Mouse (Mus musculus): ENCODE results near the gene Tmem18. TPM values are rescaled to one million over a fixed set of nuclear protein-coding genes. Genes with fewer than 3 reads are reported as not detected.

Gene Tmem18
- polyA plus RNA-seq, 1 experiment from 2014 or later = 32.2 TPM

- DNase-seq (ENCODE audit: low spot score) (peak; percentile 51), ATAC-seq (replicated peaks; ENCODE audit: low FRiP score) (no peak)
- Histone ChIP-seq H3K9me3 (ENCODE audit: control insufficient read depth, low read length) (no peaks in the 10 kb centered on the region), H3K4me2 (ENCODE audit: low read depth, low read length, severe bottlenecking) (no peak overlapping the region), H3K36me3 (ENCODE audit: control insufficient read depth, insufficient read depth, low read length) (no peaks in the 10 kb centered on the region), H3K4me1 (replicated peaks; ENCODE audit: control insufficient read depth, insufficient read depth, low read length) (no peaks in the 10 kb centered on the region), H3K9ac (ENCODE audit: low read length) (no peak overlapping the region), H3K27me3 (ENCODE audit: control insufficient read depth, insufficient read depth, low read length) (no peaks in the 10 kb centered on the region), H3K4me3 (ENCODE audit: low read depth, low read length) (no peak overlapping the region), H3K27ac (ENCODE audit: low read depth, low read length) (no peak overlapping the region)
- WGBS = 70% methylated on average over 8 of the region's 8 CpGs
These were observed 34.2 kb downstream of the Tmem18 start for GRCm38 (mm10) chr12:30618425-30618824.

GRCm38 (mm10) chr12:30628466-30628865, 44.2 kb downstream of the Tmem18 start:
- DNase-seq (ENCODE audit: low spot score) = no peak
- WGBS = 74% methylated on average over 5 of the region's 5 CpGs

GRCm38 (mm10) chr12:30634534-30634933, 50.3 kb downstream of the Tmem18 start:
- no peak overlapping the region for H3K9ac ChIP-seq (ENCODE audit: low read length)
- H3K4me2 ChIP-seq (ENCODE audit: low read depth, low read length, severe bottlenecking) = no peak overlapping the region
- no peaks in the 10 kb centered on the region for H3K4me1 ChIP-seq (replicated peaks; ENCODE audit: control insufficient read depth, insufficient read depth, low read length)
- no peaks in the 10 kb centered on the region for H3K9me3 ChIP-seq (ENCODE audit: control insufficient read depth, low read length)
- no peak overlapping the region for H3K27ac ChIP-seq (ENCODE audit: low read depth, low read length)
- H3K4me3 ChIP-seq (ENCODE audit: low read depth, low read length) = no peak overlapping the region
- no peaks in the 10 kb centered on the region for H3K27me3 ChIP-seq (ENCODE audit: control insufficient read depth, insufficient read depth, low read length)
- DNase-seq (ENCODE audit: low spot score) = no peak
- ATAC-seq (replicated peaks; ENCODE audit: low FRiP score) = no peak
- no peaks in the 10 kb centered on the region for H3K36me3 ChIP-seq (ENCODE audit: control insufficient read depth, insufficient read depth, low read length)

More at GRCm38 (mm10) chr12:30628466-30628865, 44.2 kb downstream of the Tmem18 start:
- no peaks in the 10 kb centered on the region for H3K36me3 ChIP-seq (ENCODE audit: control insufficient read depth, insufficient read depth, low read length)
- no peak for ATAC-seq (replicated peaks; ENCODE audit: low FRiP score)
- no peaks in the 10 kb centered on the region for H3K27me3 ChIP-seq (ENCODE audit: control insufficient read depth, insufficient read depth, low read length)
- H3K9me3 ChIP-seq (ENCODE audit: control insufficient read depth, low read length) = no peaks in the 10 kb centered on the region
- H3K4me1 ChIP-seq (replicated peaks; ENCODE audit: control insufficient read depth, insufficient read depth, low read length) = no peaks in the 10 kb centered on the region
- H3K9ac ChIP-seq (ENCODE audit: low read length) = no peak overlapping the region
- no peak overlapping the region for H3K4me3 ChIP-seq (ENCODE audit: low read depth, low read length)
- H3K4me2 ChIP-seq (ENCODE audit: low read depth, low read length, severe bottlenecking) = no peak overlapping the region
- no peak overlapping the region for H3K27ac ChIP-seq (ENCODE audit: low read depth, low read length)

Small RNA genes within 50 kb of the gene (microRNA-seq; reads per million reads assigned to microRNA genes)
- gene Gm25243 (ENCODE audit: insufficient number of aligned reads) = not detected

Other genes starting within 250 kb of the Tmem18 start
- gene Sntg2, start 211.1 kb upstream of the Tmem18 start, polyA plus RNA-seq (2014; fragmentation: Nextera tagmentation; extraction: Ambion mirVana) = 0.44 and 0.57 TPM in 2 replicates

All from forebrain, embryonic 11.5 days (tissue).